Mouse (Mus musculus) bone marrow macrophage, adult 2 months (primary cell): ENCODE data around the gene Guca1b. TPM values are rescaled to one million over a fixed set of nuclear protein-coding genes. Genes with fewer than 3 reads are reported as not detected.

Experiments
- H3K27ac ChIP-seq: 2 replicates; pipeline ENCODE4 v1.5.1; 2012; ENCODE audit warnings: low read depth, low read length; ENCODE audit not compliant: insufficient read depth
- H3K4me1 ChIP-seq: 2 replicates; pipeline ENCODE4 v1.6.1; 2012; ENCODE audit warnings: low read length; ENCODE audit not compliant: control insufficient read depth, insufficient read depth
- H3K4me3 ChIP-seq: 2 replicates; pipeline ENCODE4 v1.5.1; 2012; ENCODE audit warnings: mild to moderate bottlenecking, low read length, moderate library complexity; ENCODE audit not compliant: insufficient read depth
- CTCF ChIP-seq: IDR thresholded peaks from 2 replicates; pipeline ENCODE4 v1.5.1; 2012; ENCODE audit warnings: low read depth, mild to moderate bottlenecking, low read length, moderate library complexity
- POLR2A ChIP-seq: IDR thresholded peaks from 2 replicates; pipeline ENCODE4 v1.6.1; 2012; ENCODE audit warnings: mild to moderate bottlenecking, low read depth, low read length, borderline replicate concordance
- polyA plus RNA-seq: library from polyadenylated mRNA; stranded (reverse); fragments of >200 nt; gene quantifications from 2 replicates; pipeline ENCODE4 v1.2.4, GENCODE M21; 2012; ENCODE audit not compliant: missing spikeins, insufficient read depth, insufficient read length

Gene Guca1b
- polyA plus RNA-seq, 1 experiment: 0.99 TPM

DNA sequence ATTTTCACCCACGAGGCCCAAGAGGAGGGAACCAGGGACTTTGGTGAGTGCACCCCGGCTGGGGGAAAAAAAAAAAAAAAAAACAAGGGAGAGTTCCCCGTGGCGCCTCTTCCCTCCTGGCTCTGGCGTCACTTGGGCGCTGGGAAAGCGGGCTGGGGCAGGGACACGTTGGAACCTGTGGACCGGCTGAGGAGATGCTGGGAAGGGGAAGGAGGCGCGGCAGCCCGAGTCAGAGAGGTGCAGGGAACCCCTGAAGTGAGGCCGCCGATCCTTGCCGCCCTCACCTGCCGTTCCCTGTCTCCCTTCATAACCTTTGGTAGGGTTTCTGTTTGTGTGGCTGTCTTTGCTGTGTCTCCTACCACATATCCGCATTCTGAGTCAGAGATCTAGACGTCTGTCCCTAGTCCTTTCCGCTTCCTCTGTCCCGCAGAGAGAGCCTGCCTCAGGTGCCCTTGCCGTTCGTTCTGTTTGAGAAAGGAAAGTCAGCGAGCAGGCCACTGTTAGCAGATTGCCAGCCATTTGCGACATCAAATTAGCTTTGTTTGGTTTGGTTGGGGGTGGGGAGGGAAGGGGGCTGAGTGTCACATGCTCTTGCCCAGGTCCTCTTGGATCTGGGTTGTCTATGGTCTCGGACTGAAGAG, 51.8 kb downstream of the Guca1b start, which contains the start of gene 1700001C19Rik:
TSS of gene 1700001C19Rik (minus strand) at position 470 of the 641 bp plus-strand sequence.
- H3K4me3 ChIP-seq: peak within 1 kb of the TSS; percentile 53
- peaks cover 23% of the 10 kb centered on the region for H3K4me1 ChIP-seq
- no peak for TF ChIP-seq POLR2A
- no peak for TF ChIP-seq CTCF
- no peak within 1 kb of the TSS for H3K27ac ChIP-seq

DNA sequence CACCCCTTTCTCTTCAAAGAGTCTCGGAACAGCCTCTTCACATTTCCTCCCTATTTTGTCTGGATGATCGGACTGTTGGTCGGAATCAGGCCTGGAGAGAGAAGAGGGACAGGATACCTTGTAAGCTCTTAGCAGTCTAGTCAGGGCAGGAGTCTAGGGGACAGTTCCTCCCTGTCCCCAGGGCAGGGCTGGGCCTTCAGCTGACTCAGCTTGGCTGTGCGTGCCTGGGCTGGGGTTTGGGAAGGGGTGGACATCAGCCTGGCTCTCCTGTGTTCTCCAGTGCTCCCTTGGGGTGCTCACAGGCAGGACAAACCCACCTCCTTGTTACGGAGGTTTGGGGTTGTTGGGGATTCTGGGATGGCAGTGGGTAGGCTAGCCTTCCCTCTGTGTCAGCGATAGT, 53.4 kb downstream of the Guca1b start:
- Histone ChIP-seq H3K27ac (no peak overlapping the region), H3K4me1 (peaks cover 23% of the 10 kb centered on the region), H3K4me3 (no peak overlapping the region)
- TF ChIP-seq CTCF (no peak), POLR2A (no peak)

- no peak overlapping the region for H3K4me3 ChIP-seq
- H3K27ac ChIP-seq: no peak overlapping the region
- H3K4me1 ChIP-seq: peaks cover 23% of the 10 kb centered on the region
- TF ChIP-seq POLR2A (no peak), CTCF (no peak)
Observed at GRCm38 (mm10) chr17:47439396-47440028, 54.3 kb downstream of the Guca1b start.

DNA sequence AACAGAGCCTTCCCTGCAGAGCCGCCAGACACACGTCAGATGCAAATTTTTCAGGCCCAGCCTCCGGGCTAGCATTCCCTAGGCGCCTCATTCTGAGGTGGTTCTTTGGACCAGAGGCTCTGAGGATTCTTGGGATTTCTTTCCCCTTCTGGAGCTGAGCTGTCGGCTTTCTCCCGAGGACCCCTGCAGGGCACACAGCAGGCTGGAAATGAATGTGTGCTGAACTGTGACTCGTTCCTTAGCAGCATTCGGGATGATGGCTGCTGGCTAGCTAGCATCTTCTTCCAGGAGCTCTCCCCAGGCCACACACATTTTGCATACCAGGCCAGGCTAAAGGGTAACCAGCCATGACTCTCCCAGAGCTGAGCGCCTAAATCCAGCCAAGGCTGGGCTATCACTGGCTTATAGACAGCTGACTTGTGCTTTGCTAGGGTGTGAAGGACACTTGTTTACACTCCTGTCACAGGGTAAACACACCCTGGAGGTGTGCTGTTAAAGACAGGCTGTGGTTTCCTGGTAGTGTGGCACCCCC, 55.2 kb downstream of the Guca1b start:
- Histone ChIP-seq H3K4me3 (no peak overlapping the region), H3K27ac (no peak overlapping the region), H3K4me1 (peaks cover 23% of the 10 kb centered on the region)
- TF ChIP-seq CTCF (no peak), POLR2A (no peak)

DNA sequence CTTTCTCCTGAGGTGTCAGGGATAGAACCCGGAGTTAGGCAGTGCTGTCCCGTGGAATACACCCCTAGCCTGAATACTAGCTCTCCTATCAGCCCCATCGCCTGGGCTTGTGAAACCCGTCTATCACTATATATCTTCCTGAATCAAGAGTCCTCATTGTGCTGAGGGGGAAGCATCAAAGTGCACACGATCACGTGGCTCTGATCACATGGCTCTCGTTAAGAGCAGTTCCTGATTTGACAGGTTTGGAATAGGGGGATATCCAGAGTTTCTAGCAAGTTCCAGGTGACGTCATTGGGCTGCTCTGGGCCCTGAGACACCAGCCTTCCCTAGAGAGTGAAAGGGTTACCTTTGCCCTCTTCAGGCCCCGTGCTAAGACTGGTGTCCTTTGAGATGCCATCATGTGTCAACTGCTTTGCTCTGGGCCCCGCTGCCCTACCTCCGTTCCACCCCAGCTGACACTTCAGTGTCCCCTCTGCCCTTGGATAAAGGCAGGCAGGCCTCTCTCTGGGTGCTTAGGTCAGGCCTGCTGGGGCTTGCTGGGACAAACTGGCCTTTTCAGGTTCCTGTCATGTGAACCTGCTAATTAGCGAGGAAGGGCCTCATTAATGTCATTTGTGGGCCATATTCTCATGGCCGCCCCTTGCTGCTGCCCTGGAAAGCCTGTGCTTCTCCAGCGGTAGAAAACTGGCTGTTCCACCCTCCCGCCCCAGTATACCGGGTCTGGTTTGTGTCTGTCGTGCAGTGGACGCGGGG, 56.3 kb downstream of the Guca1b start:
- Histone ChIP-seq H3K4me3 (no peak overlapping the region), H3K27ac (no peak overlapping the region), H3K4me1 (peaks cover 23% of the 10 kb centered on the region)
- TF ChIP-seq POLR2A (no peak), CTCF (no peak)

DNA sequence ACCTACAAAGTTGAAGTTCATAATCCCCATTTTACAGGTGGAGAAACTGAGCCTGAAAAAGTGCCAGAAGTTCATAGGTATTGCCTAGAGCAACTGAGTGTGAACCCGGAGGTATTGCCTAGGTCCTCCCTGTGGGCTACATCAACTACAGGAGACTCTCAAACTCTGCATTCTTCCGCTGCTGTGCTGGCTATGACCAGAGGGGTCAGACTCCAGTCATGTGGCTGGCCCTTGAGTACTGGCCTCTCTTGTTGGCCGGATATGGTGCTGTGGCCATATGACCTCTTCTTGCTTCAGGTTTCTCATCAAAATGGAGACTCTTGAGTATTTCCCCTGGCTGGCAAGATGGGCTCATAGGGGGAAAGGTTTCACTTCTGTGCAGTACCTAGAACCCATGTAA, 57.1 kb downstream of the Guca1b start:
- Histone ChIP-seq H3K4me3 (no peak overlapping the region), H3K4me1 (peaks cover 23% of the 10 kb centered on the region), H3K27ac (no peak overlapping the region)
- TF ChIP-seq POLR2A (no peak), CTCF (no peak)

Other genes with a start within 250 kb of the Guca1b start
- 20.5 and 22.7 TPM in 2 replicates for gene Mrps10, start 16.5 kb upstream of the Guca1b start, polyA plus RNA-seq
- 20.0 and 22.0 TPM in 2 replicates for gene Guca1a, start 15.2 kb downstream of the Guca1b start, polyA plus RNA-seq
- 2.8 and 3.0 TPM in 2 replicates for gene AI661453, start 51.2 kb downstream of the Guca1b start, polyA plus RNA-seq
- gene 1700001C19Rik, start 52.0 kb downstream of the Guca1b start, polyA plus RNA-seq: 0.34 and 0.67 TPM in 2 replicates
- gene Taf8, start 116.9 kb downstream of the Guca1b start, polyA plus RNA-seq: 23.7 and 30.1 TPM in 2 replicates
- gene Ccnd3, start 119.7 kb downstream of the Guca1b start, polyA plus RNA-seq: 89.1 and 95.0 TPM in 2 replicates
- gene Bysl, start 226.1 kb downstream of the Guca1b start, polyA plus RNA-seq: 4.1 and 5.0 TPM in 2 replicates
- 19.7 and 23.4 TPM in 2 replicates for gene Med20, start 226.2 kb downstream of the Guca1b start, polyA plus RNA-seq
- 1.2 and 3.1 TPM in 2 replicates for gene Gm20517, start 226.2 kb downstream of the Guca1b start, polyA plus RNA-seq
- 7.3 and 8.6 TPM in 2 replicates for gene Usp49, start 245.3 kb downstream of the Guca1b start, polyA plus RNA-seq